Mouse (Mus musculus) naive thymus-derived CD4-positive, alpha-beta T cell, adult 5 months (primary cell): Measurements from ENCODE around the gene Rfx6. TPM values are rescaled to one million over a fixed set of nuclear protein-coding genes. Genes with fewer than 3 reads are reported as not detected.

ENCODE experiments used
- polyA plus RNA-seq: library from polyadenylated mRNA; unstranded; fragments of 100-300 nt; shearing (Covaris generic); gene quantifications from one replicate; pipeline ENCODE4 v1.2.1, GENCODE M21; 2017

Rfx6 gene
- not detected for polyA plus RNA-seq

GRCm38 (mm10) chr10:51677548-51678250 lies at the start of gene Rfx6:
Rfx6 (plus strand) TSS chr10:51677756.

GRCm38 (mm10) chr10:51631411-51632136 lies 46.0 kb upstream of the Rfx6 start, which contains the start of gene Gprc6a:
Gprc6a (minus strand) TSS chr10:51631461.

Other genes starting within 250 kb of the Rfx6 start
- gene Gm49339, start 197.1 kb upstream of the Rfx6 start, polyA plus RNA-seq: not detected
- gene Lilr4b, start 197.1 kb upstream of the Rfx6 start, polyA plus RNA-seq: 0.45 TPM
- gene Lilrb4a, start 186.8 kb upstream of the Rfx6 start, polyA plus RNA-seq: 0.52 TPM
- not detected for gene Fam162b, start 87.2 kb upstream of the Rfx6 start, polyA plus RNA-seq
- gene Gprc6a, start 46.3 kb upstream of the Rfx6 start, polyA plus RNA-seq: not detected